Mouse (Mus musculus) neural tube, embryonic 11.5 days (tissue): Measurements from ENCODE around the gene Ing5. TPM values are rescaled to one million over a fixed set of nuclear protein-coding genes. Genes with fewer than 3 reads are reported as not detected.

Source experiments
- ATAC-seq: fragments of 200-750 bp; cut with Nextera tagmentation; 2 replicates; pipeline ENCODE4 v1.8.0; 2017; ENCODE audit warnings: moderate number of reproducible peaks, mild to moderate bottlenecking, moderate TSS enrichment, moderate library complexity; ENCODE audit not compliant: insufficient read depth, low FRiP score, low TSS enrichment
- DNase-seq: peaks from one replicate; pipeline ENCODE4 v3.0.0-alpha.2; 2015; ENCODE audit warnings: low spot score
- H3K27ac ChIP-seq: fragments of 300-500 bp; sonication (generic); 2 replicates; pipeline ENCODE4 v1.5.1; 2014; ENCODE audit warnings: low read depth, mild to moderate bottlenecking, low read length
- H3K27me3 ChIP-seq: fragments of 300-500 bp; sonication (generic); 2 replicates; pipeline ENCODE4 v1.6.1; 2014; ENCODE audit warnings: mild to moderate bottlenecking, low read length, mixed read lengths; ENCODE audit not compliant: control insufficient read depth, insufficient read depth
- H3K36me3 ChIP-seq: fragments of 300-500 bp; sonication (generic); 2 replicates; pipeline ENCODE4 v1.6.1; 2014; ENCODE audit warnings: mild to moderate bottlenecking, low read length, moderate library complexity, mixed read lengths; ENCODE audit not compliant: control insufficient read depth, insufficient read depth
- H3K4me1 ChIP-seq: fragments of 300-500 bp; sonication (generic); 2 replicates; pipeline ENCODE4 v1.6.1; 2014; ENCODE audit warnings: low read length, mixed read lengths; ENCODE audit not compliant: control insufficient read depth, insufficient read depth
- H3K4me2 ChIP-seq: fragments of 300-500 bp; sonication (generic); 2 replicates; pipeline ENCODE4 v1.6.1; 2014; ENCODE audit warnings: low read depth, mild to moderate bottlenecking, moderate library complexity
- H3K4me3 ChIP-seq: fragments of 300-500 bp; sonication (generic); 2 replicates; pipeline ENCODE4 v1.5.1; 2014; ENCODE audit warnings: low read depth, low read length
- H3K9ac ChIP-seq: fragments of 300-500 bp; sonication (generic); 2 replicates; pipeline ENCODE4 v1.6.1; 2014; ENCODE audit warnings: mild to moderate bottlenecking, low read length
- H3K9me3 ChIP-seq: fragments of 300-500 bp; sonication (generic); 2 replicates; pipeline ENCODE4 v1.6.1; 2016; ENCODE audit warnings: low read length; ENCODE audit not compliant: control insufficient read depth
- WGBS: fragments of 180-500 bp; shearing (Covaris S2); extraction: QIAGEN DNeasy Blood & Tissue Kit; methylation state at CpG from one replicate; pipeline ENCODE4 v1.1.7; 2014; 5-methylcytosine and 5-hydroxymethylcytosine counted together
- polyA plus RNA-seq: library from polyadenylated mRNA; unstranded; fragments of >200 nt; fragmentation: Nextera tagmentation; extraction: Ambion mirVana; gene quantifications from 2 replicates; pipeline ENCODE4 v1.2.1, GENCODE M21; 2014

Gene Ing5
- polyA plus RNA-seq, 1 experiment from 2014 or later, result 17.1 TPM

- no peaks in the 10 kb centered on the region for H3K9me3 ChIP-seq
- peaks cover 3% of the 10 kb centered on the region; the same call in 1 of the 2 replicates for H3K36me3 ChIP-seq
- ATAC-seq (no peak), DNase-seq (no peak)
- H3K9ac ChIP-seq, result no peak overlapping the region
- H3K4me1 ChIP-seq, result no peaks in the 10 kb centered on the region
- no peak overlapping the region for H3K4me3 ChIP-seq
- H3K27me3 ChIP-seq, result no peaks in the 10 kb centered on the region
- H3K27ac ChIP-seq, result no peak overlapping the region
- 92% methylated on average over 6 of the region's 6 CpGs for WGBS
- no peak overlapping the region for H3K4me2 ChIP-seq
Observed at GRCm38 (mm10) chr1:93767600-93767999, 36.2 kb upstream of the Ing5 start.

DNA sequence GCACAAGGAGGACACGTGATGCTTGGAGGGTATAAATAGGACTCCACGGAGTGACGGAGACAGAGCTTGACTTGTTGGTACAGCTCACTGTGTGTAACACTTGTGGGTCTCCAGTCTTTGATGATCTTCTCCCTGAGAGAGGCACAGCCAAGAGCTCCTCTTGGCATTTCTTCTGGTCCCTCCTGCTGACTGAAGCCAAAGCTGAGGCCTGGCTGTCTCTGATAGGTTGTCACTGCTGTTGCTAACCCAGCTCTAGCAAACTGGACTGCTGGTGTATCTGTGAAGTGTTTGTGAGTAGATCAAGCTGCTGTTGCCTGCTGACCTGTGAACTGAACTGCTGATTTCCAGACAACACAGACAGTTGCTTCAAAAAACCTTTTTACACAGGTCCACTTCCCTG lies 33.9 kb upstream of the Ing5 start:
- peaks cover 13% of the 10 kb centered on the region for H3K36me3 ChIP-seq
- no peak overlapping the region for H3K27ac ChIP-seq
- no peak overlapping the region for H3K4me2 ChIP-seq
- ATAC-seq (no peak), DNase-seq (no peak)
- H3K9me3 ChIP-seq, result no peaks in the 10 kb centered on the region
- no peak overlapping the region for H3K4me3 ChIP-seq
- no peaks in the 10 kb centered on the region for H3K27me3 ChIP-seq
- H3K9ac ChIP-seq, result no peak overlapping the region
- WGBS, result 97% methylated on average over 3 of the region's 3 CpGs
- no peaks in the 10 kb centered on the region for H3K4me1 ChIP-seq

GRCm38 (mm10) chr1:93776686-93777085 lies 27.1 kb upstream of the Ing5 start:
- 91% methylated on average over 5 of the region's 5 CpGs for WGBS
- Histone ChIP-seq H3K27me3 (no peaks in the 10 kb centered on the region), H3K9me3 (no peaks in the 10 kb centered on the region), H3K4me1 (no peaks in the 10 kb centered on the region), H3K27ac (no peak overlapping the region), H3K4me2 (no peak overlapping the region), H3K4me3 (no peak overlapping the region), H3K36me3 (peaks cover 23% of the 10 kb centered on the region), H3K9ac (no peak overlapping the region)
- DNase-seq, result no peak
- no peak for ATAC-seq

DNA sequence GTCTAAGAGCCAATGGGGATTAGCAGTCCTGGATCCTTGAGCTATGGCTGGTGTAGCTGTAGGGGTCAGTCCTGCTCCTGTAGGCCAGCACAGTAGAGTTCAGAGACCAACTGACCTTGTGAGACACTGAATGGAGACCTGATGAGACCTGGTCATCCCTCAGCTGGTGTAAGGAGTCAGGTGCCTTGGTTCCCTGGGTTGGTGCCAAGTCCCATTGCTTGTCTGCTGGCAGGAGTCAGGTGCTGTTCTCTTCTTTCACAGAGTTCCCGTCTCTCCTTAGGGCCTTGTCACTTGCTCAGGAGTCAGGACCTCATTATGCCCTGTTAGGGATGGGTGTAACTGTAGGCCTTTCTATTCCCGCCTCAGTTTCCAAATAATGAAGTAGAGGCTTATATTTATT lies 16.9 kb upstream of the Ing5 start:
- H3K4me3 ChIP-seq, result no peak overlapping the region
- H3K27ac ChIP-seq, result no peak overlapping the region
- no peak for ATAC-seq
- WGBS, result 97% methylated on average over 2 of the region's 2 CpGs
- peaks cover 30% of the 10 kb centered on the region for H3K36me3 ChIP-seq
- no peak for DNase-seq
- H3K27me3 ChIP-seq, result no peaks in the 10 kb centered on the region
- H3K9me3 ChIP-seq, result no peaks in the 10 kb centered on the region
- no peak overlapping the region for H3K9ac ChIP-seq
- no peak overlapping the region for H3K4me2 ChIP-seq
- no peaks in the 10 kb centered on the region for H3K4me1 ChIP-seq

- H3K36me3 ChIP-seq, result peaks cover 21% of the 10 kb centered on the region
Observed at GRCm38 (mm10) chr1:93794526-93794925, 9.2 kb upstream of the Ing5 start.

GRCm38 (mm10) chr1:93795886-93796285 lies 7.9 kb upstream of the Ing5 start:
- H3K9ac ChIP-seq, result no peak overlapping the region
- 89% methylated on average over 8 of the region's 8 CpGs for WGBS
- peaks cover 21% of the 10 kb centered on the region for H3K36me3 ChIP-seq

More at GRCm38 (mm10) chr1:93794526-93794925, 9.2 kb upstream of the Ing5 start:
- ATAC-seq, result no peak
- H3K9me3 ChIP-seq, result no peaks in the 10 kb centered on the region
- no peak overlapping the region for H3K9ac ChIP-seq
- H3K4me1 ChIP-seq, result no peaks in the 10 kb centered on the region
- H3K27ac ChIP-seq, result no peak overlapping the region
- 97% methylated on average over 8 of the region's 8 CpGs for WGBS
- DNase-seq, result no peak
- no peak overlapping the region for H3K4me3 ChIP-seq
- H3K4me2 ChIP-seq, result no peak overlapping the region
- H3K27me3 ChIP-seq, result no peaks in the 10 kb centered on the region

DNA sequence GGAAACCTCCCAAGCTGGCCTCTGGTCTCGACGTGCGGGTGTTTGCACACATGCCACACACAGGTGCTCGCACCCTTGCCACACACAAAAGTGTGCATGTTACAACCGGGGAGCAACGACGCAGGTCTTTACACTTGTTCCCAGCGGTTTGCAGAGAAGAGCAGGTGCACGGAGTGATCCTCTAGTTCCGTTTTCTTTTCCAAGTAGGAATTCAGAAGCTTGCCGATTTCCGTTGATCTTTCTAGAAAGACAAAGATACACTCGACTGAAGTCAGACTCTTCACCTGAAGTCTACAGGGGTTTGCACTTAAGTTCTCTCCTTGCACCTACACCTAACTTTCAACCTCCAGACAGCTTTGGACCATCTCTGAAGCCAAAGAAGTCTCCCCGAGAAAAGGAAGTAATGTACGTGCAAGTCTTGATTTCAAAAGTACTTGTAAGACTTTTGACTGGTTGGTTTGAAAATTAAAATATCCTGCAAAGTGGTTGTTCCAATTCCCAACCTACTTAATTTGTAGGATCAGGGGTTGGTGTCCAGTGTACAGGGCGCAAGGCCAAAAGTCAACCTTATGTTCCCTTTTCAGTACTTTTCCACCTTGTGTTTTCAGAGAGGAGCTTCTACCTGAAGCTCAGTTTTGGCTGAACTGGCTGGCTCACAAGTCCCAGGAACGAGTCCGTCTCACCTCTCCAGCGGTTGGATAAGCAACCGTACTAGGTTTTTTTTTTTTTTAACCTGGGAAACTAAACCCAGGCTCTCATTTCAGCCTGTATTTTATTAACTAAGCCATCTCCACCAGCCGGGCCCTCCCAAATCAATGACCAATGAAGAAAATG lies 2.9 kb upstream of the Ing5 start:
- 78% methylated on average over 21 of the region's 21 CpGs for WGBS
- Histone ChIP-seq H3K9me3 (no peaks in the 10 kb centered on the region), H3K4me3 (peak overlapping the region; percentile 74), H3K4me2 (peak overlapping the region; percentile 75), H3K4me1 (peaks cover 15% of the 10 kb centered on the region), H3K27me3 (no peaks in the 10 kb centered on the region), H3K9ac (peak overlapping the region; percentile 83), H3K27ac (no peak overlapping the region), H3K36me3 (no peaks in the 10 kb centered on the region)
- ATAC-seq (no peak), DNase-seq (no peak)

More at GRCm38 (mm10) chr1:93795886-93796285, 7.9 kb upstream of the Ing5 start:
- no peak for ATAC-seq
- H3K4me2 ChIP-seq, result no peak overlapping the region
- no peaks in the 10 kb centered on the region for H3K27me3 ChIP-seq
- no peak overlapping the region for H3K4me3 ChIP-seq
- H3K4me1 ChIP-seq, result peaks cover 2% of the 10 kb centered on the region
- no peak overlapping the region for H3K27ac ChIP-seq
- DNase-seq, result no peak
- no peaks in the 10 kb centered on the region for H3K9me3 ChIP-seq

GRCm38 (mm10) chr1:93801741-93802238 lies 2.0 kb upstream of the Ing5 start, which contains the start of gene Dtymk:
Gene Dtymk (minus strand): TSS chr1:93801934.
- peaks cover 15% of the 10 kb centered on the region for H3K4me1 ChIP-seq
- WGBS, result under 1% methylated on average over 42 of the region's 42 CpGs
- H3K4me2 ChIP-seq, result peak within 1 kb of the TSS; percentile 75
- DNase-seq (peak; percentile 93), ATAC-seq (peak; percentile 54)
- H3K36me3 ChIP-seq, result no peaks in the 10 kb centered on the region
- peak within 1 kb of the TSS; percentile 83 for H3K9ac ChIP-seq
- no peaks in the 10 kb centered on the region for H3K9me3 ChIP-seq
- no peaks in the 10 kb centered on the region for H3K27me3 ChIP-seq
- H3K4me3 ChIP-seq, result peak within 1 kb of the TSS; percentile 74
- H3K27ac ChIP-seq, result peak within 1 kb of the TSS; percentile 41; the same call in 1 of the 2 replicates

DNA sequence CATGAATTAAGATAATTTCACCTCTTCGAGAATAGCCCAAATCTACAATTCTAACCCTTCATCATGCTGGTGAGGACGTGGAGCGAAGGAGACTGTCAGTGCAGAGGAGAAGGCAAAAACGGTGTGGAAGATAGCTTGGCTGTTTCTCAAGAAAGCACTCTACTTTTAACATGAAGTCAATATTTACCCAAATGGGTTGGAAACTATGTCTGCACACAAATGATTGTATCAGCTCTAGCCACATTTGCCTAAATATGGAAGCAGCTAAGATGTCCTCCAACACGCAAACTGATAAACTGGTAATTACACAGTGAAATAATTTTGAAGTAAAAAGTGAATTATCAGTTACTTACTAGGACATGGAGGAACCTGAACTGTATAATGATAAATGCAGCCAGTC lies 994 bp upstream of the Ing5 start:
- DNase-seq (no peak), ATAC-seq (no peak)
- Histone ChIP-seq H3K9me3 (no peaks in the 10 kb centered on the region), H3K4me3 (no peak overlapping the region), H3K27me3 (no peaks in the 10 kb centered on the region), H3K36me3 (peaks cover 1% of the 10 kb centered on the region; the same call in 1 of the 2 replicates), H3K4me1 (peaks cover 15% of the 10 kb centered on the region), H3K4me2 (peak overlapping the region; percentile 83), H3K9ac (no peak overlapping the region), H3K27ac (no peak overlapping the region)
- WGBS, result 84% methylated on average over 5 of the region's 5 CpGs
